Comparison of ENCODE assay signal across 8 mouse cellular contexts in the genomic region with DNA sequence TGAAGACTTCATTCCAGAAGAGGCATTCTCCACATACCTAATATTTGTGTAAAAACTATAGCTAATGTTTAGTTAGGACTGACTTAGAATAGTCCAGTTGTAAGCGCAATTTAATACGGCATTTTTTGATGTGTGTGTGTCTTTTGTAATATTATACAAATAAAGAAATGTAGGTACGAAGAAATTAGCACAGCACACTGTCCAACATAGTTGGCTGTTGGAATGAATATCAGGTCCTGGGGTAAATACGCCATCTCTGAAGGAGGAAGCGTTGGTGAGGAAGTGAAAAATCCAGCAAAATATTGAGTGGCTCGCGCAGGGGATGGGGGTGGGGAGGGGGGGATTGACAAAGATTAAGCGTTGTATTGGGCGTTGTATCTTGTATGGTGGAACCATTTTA. TPM values are rescaled to one million over a fixed set of nuclear protein-coding genes. Genes with fewer than 3 reads are reported as not detected.
DNase-seq lines count a peak whose midpoint lies in the region; ATAC-seq and TF ChIP-seq lines count a peak whose summit lies in the region.

No protein-coding gene starts in this region.

- no peaks in the 10 kb centered on the region for H3K27me3 ChIP-seq in erythroblast, embryonic 14.5 days (ENCODE audit: control insufficient read depth)
- no peaks in the 10 kb centered on the region for H3K27me3 ChIP-seq in limb, embryonic 10.5 days (ENCODE audit: low read depth, poor library complexity, severe bottlenecking)
- no peaks in the 10 kb centered on the region for H3K27me3 ChIP-seq in neural tube, embryonic 12.5 days (replicated peaks)

- peak overlapping the region; percentile 30 for H3K4me2 ChIP-seq in neural tube, embryonic 12.5 days (replicated peaks)

- intact Hi-C loops in left cerebral cortex, adult 2 months (cut with DNase I) = loop anchor here (2.0 to 10.0 kb wide), 3 partner anchors 46 to 874 kb away; a partner anchor contains a TSS
- intact Hi-C loops in left cerebral cortex, postnatal 14 days (cut with DNase I) = no loop called here
- intact Hi-C loops in left cerebral cortex, postnatal 10 days (cut with DNase I) = no loop called here

- WGBS in limb, embryonic 10.5 days = 66% methylated on average over 9 of the region's 9 CpGs
- WGBS in neural tube, embryonic 12.5 days = 66% methylated on average over 9 of the region's 9 CpGs

- H3K27ac ChIP-seq in left cerebral cortex, adult 2 months = peak overlapping the region; percentile 29; the same call in 1 of the 2 replicates
- H3K27ac ChIP-seq in limb, embryonic 10.5 days = peak overlapping the region; percentile 94
- no peak overlapping the region for H3K27ac ChIP-seq in neural tube, embryonic 12.5 days

- peaks cover 3% of the 10 kb centered on the region; the same call in 1 of the 2 replicates for H3K36me3 ChIP-seq in erythroblast, embryonic 14.5 days (ENCODE audit: control insufficient read depth)
- peaks cover 3% of the 10 kb centered on the region; the same call in 1 of the 2 replicates for H3K36me3 ChIP-seq in limb, embryonic 10.5 days
- H3K36me3 ChIP-seq in neural tube, embryonic 12.5 days = no peaks in the 10 kb centered on the region; the same call in 1 of the 2 replicates

- no peak for ATAC-seq in neural tube, embryonic 12.5 days (ENCODE audit: low FRiP score, low read depth)

- DNase-seq in left cerebral cortex, adult 2 months (ENCODE audit: extremely low spot score in 1 of 2, low spot score in 2 of 2) = no peak
- no peak for DNase-seq in left cerebral cortex, postnatal 14 days (ENCODE audit: low spot score in 2 of 2)
- no peak for DNase-seq in limb, embryonic 10.5 days (ENCODE audit: low spot score)
- no peak for DNase-seq in left cerebral cortex, postnatal 10 days (ENCODE audit: extremely low spot score in 1 of 2, low spot score in 2 of 2)
- DNase-seq in spleen, postnatal 4 days (ENCODE audit: low spot score in 2 of 2) = no peak
- no peak for DNase-seq in kidney, postnatal 14 days

- no peak for TF ChIP-seq CTCF in left cerebral cortex, adult 2 months (IDR thresholded peaks at IDR 0.05)

- H3K4me3 ChIP-seq in left cerebral cortex, adult 2 months = peak overlapping the region; percentile 96
- peak overlapping the region; percentile 95 for H3K4me3 ChIP-seq in erythroblast, embryonic 14.5 days (replicated peaks)
- peak overlapping the region; percentile 93 for H3K4me3 ChIP-seq in limb, embryonic 10.5 days
- H3K4me3 ChIP-seq in neural tube, embryonic 12.5 days = no peak overlapping the region

- peaks cover 30% of the 10 kb centered on the region for H3K4me1 ChIP-seq in erythroblast, embryonic 14.5 days (ENCODE audit: control insufficient read depth)
- H3K4me1 ChIP-seq in limb, embryonic 10.5 days = peaks cover 14% of the 10 kb centered on the region
- peaks cover 4% of the 10 kb centered on the region for H3K4me1 ChIP-seq in neural tube, embryonic 12.5 days

- no peak overlapping the region for H3K9ac ChIP-seq in neural tube, embryonic 12.5 days

- no peaks in the 10 kb centered on the region for H3K9me3 ChIP-seq in erythroblast, embryonic 14.5 days (ENCODE audit: control insufficient read depth, low read length)
- no peaks in the 10 kb centered on the region for H3K9me3 ChIP-seq in limb, embryonic 10.5 days (replicated peaks)
- H3K9me3 ChIP-seq in neural tube, embryonic 12.5 days = no peaks in the 10 kb centered on the region

RNA-seq across cellular contexts. Expression of a gene that starts 0.5 kb away (rescaled TPM):
- total RNA-seq in left cerebral cortex, adult 2 months (2021) = 10 to 100 TPM; 21.9 to 22.1 TPM
- total RNA-seq in left cerebral cortex, postnatal 14 days (2021) = 10 to 100 TPM; 19.2 to 20.2 TPM
- polyA plus RNA-seq in erythroblast, embryonic 14.5 days (2012) = 0.05 and 0.06 TPM in 2 replicates
- 8.3 and 8.8 TPM in 2 replicates for polyA plus RNA-seq in limb, embryonic 10.5 days (2016; fragmentation: Nextera tagmentation; extraction: Ambion mirVana)
- 14.7 and 16.9 TPM in 2 replicates for polyA plus RNA-seq in neural tube, embryonic 12.5 days (2016; fragmentation: Nextera tagmentation; extraction: Ambion mirVana)
- 10 to 100 TPM; 20.0 TPM for total RNA-seq in left cerebral cortex, postnatal 10 days (2021)

RNA-seq across cellular contexts. Expression of a gene that starts 17.2 kb away (rescaled TPM):
- 10 to 100 TPM; 24.6 to 27.6 TPM for total RNA-seq in left cerebral cortex, adult 2 months (2021)
- total RNA-seq in left cerebral cortex, postnatal 14 days (2021) = 10 to 100 TPM; 31.1 to 32.0 TPM
- 0.39 and 0.41 TPM in 2 replicates for polyA plus RNA-seq in erythroblast, embryonic 14.5 days (2012)
- 33.7 and 35.7 TPM in 2 replicates for polyA plus RNA-seq in limb, embryonic 10.5 days (2016; fragmentation: Nextera tagmentation; extraction: Ambion mirVana)
- 34.3 and 36.8 TPM in 2 replicates for polyA plus RNA-seq in neural tube, embryonic 12.5 days (2016; fragmentation: Nextera tagmentation; extraction: Ambion mirVana)
- 10 to 100 TPM; 38.0 to 38.1 TPM for total RNA-seq in left cerebral cortex, postnatal 10 days (2021)

RNA-seq across cellular contexts. Expression of a gene that starts 45.5 kb away (rescaled TPM):
- total RNA-seq in left cerebral cortex, adult 2 months (2021) = 10 to 100 TPM; 30.7 to 30.8 TPM
- total RNA-seq in left cerebral cortex, postnatal 14 days (2021) = 10 to 100 TPM; 24.3 to 25.2 TPM
- 0.03 and 0.06 TPM in 2 replicates for polyA plus RNA-seq in erythroblast, embryonic 14.5 days (2012)
- 14.6 and 20.0 TPM in 2 replicates for polyA plus RNA-seq in limb, embryonic 10.5 days (2016; fragmentation: Nextera tagmentation; extraction: Ambion mirVana)
- 20.1 and 24.0 TPM in 2 replicates for polyA plus RNA-seq in neural tube, embryonic 12.5 days (2016; fragmentation: Nextera tagmentation; extraction: Ambion mirVana)
- total RNA-seq in left cerebral cortex, postnatal 10 days (2021) = 10 to 100 TPM; 20.1 to 22.9 TPM
